Mouse (Mus musculus): ENCODE measurements around the gene Prkacb. TPM values are rescaled to one million over a fixed set of nuclear protein-coding genes. Genes with fewer than 3 reads are reported as not detected.
"Not testable (repeated sequence)": the region's sequence is repeated elsewhere in the genome, so short reads cannot be mapped to it uniquely, and the experiment has no call there.

The Prkacb gene
- polyA plus RNA-seq, 1 experiment from 2014 or later, result 67.6 TPM

DNA sequence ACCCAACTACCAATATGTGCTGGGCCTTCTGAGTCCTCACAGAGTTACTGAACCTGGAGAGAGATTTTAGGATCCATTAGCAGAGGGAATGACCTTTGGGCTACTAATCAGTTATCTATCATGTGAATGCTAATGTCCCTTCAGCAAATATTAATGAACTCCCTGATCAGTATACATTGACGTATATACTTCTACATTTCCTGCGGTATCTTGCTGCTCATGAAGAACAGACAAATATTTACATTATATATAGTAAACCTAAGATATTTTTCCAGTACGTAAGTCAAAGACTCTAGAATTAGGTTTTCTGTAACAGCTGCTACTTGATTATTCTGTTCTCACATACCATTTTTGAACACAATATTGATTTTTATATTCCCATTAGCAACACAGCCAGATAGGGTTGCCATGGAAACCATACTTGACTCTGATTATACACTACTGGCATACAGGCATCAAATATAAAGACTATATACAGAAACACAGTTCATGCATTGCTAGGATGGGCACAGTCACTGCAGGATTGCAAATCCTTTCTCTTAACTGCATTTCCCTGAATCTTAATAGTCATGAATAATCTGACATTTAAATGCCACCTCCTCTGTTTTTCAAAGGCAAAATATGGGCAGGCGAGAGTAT is 71.1 kb downstream of the Prkacb start:
- no peak for DNase-seq (ENCODE audit: low spot score)
- WGBS, result 97% methylated on average over 4 of the region's 4 CpGs
- no peaks in the 10 kb centered on the region for H3K9me3 ChIP-seq
- H3K36me3 ChIP-seq (replicated peaks), result peaks cover 78% of the 10 kb centered on the region
- H3K27ac ChIP-seq (replicated peaks), result no peak overlapping the region
- no peaks in the 10 kb centered on the region for H3K27me3 ChIP-seq (replicated peaks; ENCODE audit: low read depth, poor library complexity, severe bottlenecking)
- no peaks in the 10 kb centered on the region for H3K4me1 ChIP-seq
- H3K4me3 ChIP-seq, result no peak overlapping the region

DNA sequence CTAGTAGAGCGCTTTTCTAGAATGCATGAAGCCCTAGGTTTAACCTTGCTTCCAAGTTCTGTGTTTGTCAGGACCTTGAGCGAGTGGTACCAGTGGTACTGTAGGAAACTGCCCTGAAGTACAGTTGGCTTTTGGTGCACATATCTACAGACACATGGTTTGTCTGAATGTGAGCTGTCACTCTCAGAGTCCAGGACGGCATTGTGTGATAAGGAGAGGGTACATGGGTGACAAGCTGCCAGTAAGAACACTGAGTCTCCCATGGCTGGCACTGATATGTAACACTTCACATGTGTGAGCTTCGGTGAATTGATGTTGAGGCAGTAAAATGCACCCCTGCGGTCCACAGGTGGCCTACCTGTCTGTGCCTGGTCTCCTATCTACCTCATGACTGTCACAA is 71.6 kb downstream of the Prkacb start:
- H3K4me3 ChIP-seq, result no peak overlapping the region
- no peak overlapping the region for H3K27ac ChIP-seq (replicated peaks)
- H3K4me1 ChIP-seq, result no peaks in the 10 kb centered on the region
- no peaks in the 10 kb centered on the region for H3K9me3 ChIP-seq
- H3K36me3 ChIP-seq (replicated peaks), result peaks cover 76% of the 10 kb centered on the region
- no peaks in the 10 kb centered on the region for H3K27me3 ChIP-seq (replicated peaks; ENCODE audit: low read depth, poor library complexity, severe bottlenecking)
- WGBS, result 94% methylated on average over 5 of the region's 5 CpGs
- no peak for DNase-seq (ENCODE audit: low spot score)

DNA sequence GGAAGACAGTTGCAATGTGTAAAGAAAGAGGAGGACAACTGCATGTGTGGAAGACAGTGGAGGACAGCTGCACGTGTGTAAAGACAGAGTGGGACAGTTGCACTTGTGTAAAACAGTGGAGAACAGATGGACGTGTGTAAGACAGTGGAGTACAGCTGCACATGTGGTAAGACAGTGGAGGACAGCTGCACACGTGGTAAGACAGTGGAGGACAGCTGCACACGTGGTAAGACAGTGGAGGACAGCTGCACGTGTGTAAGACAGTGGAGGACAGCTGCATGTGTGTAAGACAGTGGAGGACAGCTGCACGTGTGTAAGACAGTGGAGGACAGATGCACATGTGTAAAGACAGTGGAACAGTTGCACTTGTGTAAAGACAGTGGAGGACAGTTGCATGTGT is 76.6 kb downstream of the Prkacb start:
- WGBS, result 90% methylated on average over 6 of the region's 6 CpGs
- H3K27me3 ChIP-seq (replicated peaks; ENCODE audit: low read depth, poor library complexity, severe bottlenecking); H3K9me3 ChIP-seq; DNase-seq (ENCODE audit: low spot score); H3K4me3 ChIP-seq; H3K27ac ChIP-seq (replicated peaks); H3K4me1 ChIP-seq: not testable (repeated sequence)
- peaks cover 77% of the 10 kb centered on the region for H3K36me3 ChIP-seq (replicated peaks)

DNA sequence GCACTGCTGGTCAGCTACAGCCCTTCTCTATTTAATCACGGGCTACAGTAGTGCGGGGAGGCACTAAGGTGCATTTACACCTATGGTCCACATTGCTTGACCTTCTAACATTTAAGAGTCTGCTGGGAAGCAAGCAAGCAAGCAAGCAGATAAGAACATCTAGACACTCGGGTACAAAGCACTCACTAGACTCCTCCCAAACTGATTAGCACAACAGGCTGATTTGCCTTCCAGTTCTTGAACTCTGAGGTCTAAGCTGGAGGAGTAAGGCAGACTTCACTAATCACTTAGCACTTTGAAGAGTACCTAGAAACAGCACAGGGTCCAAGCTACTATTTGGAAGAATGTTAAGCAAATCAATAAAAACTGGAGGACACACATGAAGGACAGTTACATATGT is 77.1 kb downstream of the Prkacb start:
- 84% methylated on average over 3 of the region's 3 CpGs for WGBS
- no peak for DNase-seq (ENCODE audit: low spot score)
- Histone ChIP-seq H3K27ac (replicated peaks) (no peak overlapping the region), H3K4me3 (no peak overlapping the region), H3K36me3 (replicated peaks) (peaks cover 77% of the 10 kb centered on the region), H3K27me3 (replicated peaks; ENCODE audit: low read depth, poor library complexity, severe bottlenecking) (no peaks in the 10 kb centered on the region), H3K9me3 (no peaks in the 10 kb centered on the region), H3K4me1 (no peaks in the 10 kb centered on the region)

DNA sequence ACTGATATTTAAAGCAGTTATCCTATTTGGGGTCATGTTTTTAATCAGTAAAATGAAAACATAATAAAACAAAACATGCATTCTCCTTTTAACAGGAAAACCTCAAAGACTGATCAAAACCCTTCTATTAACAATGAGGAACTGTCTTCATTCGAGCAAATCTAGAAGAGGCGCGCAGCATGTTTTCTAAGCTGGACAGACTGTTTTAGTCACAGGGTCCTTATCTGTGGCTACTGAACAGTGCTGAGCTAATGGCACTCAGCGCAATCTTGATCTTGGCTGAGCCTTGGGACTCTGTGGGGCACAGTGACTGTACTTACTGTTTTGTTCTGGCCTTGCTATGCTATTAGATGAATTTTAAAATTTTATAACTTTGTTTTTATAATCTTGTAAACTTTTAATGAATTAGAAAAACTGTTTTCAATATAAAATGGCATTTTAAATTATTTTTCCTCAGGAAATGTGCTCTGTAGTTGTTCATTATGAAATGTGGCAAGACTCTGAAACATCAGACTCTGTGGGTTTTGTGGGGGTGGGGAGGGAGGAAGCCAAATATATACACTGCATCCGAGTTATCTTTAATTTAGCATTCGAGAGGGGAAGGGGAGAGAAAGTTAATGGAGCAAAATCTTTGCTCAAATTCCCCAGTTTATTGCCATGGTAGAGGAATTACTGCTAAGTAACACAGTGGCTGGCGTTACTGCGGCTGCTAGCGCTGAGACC is 77.7 kb downstream of the Prkacb start:
- Histone ChIP-seq H3K4me3 (no peak overlapping the region), H3K27ac (replicated peaks) (no peak overlapping the region), H3K36me3 (replicated peaks) (peaks cover 76% of the 10 kb centered on the region), H3K9me3 (no peaks in the 10 kb centered on the region), H3K4me1 (no peaks in the 10 kb centered on the region), H3K27me3 (replicated peaks; ENCODE audit: low read depth, poor library complexity, severe bottlenecking) (no peaks in the 10 kb centered on the region)
- no peak for DNase-seq (ENCODE audit: low spot score)
- WGBS, result 90% methylated on average over 9 of the region's 9 CpGs

DNA sequence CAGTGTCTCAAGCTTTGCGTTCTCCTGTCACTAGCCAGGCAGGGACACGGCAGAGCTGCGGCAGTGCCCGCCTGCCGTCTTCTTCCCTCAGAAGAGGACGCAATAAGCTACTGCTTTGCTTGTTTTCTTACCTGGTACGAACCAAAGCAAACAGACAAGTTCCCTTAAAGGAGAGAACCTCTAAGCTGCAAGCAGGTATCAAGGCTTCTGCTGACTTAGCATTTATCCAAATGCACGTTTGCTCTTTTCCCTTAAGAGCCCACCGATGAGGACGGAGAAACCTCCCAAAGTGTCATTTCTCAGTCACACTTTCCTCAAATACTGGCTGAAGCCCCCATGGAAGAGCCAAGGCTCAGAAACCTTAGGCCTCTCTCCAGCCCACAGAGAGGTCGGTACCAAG is 81.3 kb downstream of the Prkacb start:
- Histone ChIP-seq H3K27me3 (replicated peaks; ENCODE audit: low read depth, poor library complexity, severe bottlenecking) (no peaks in the 10 kb centered on the region), H3K27ac (replicated peaks) (no peak overlapping the region), H3K4me3 (no peak overlapping the region), H3K9me3 (no peaks in the 10 kb centered on the region; the same call in 1 of the 2 replicates), H3K4me1 (no peaks in the 10 kb centered on the region), H3K36me3 (replicated peaks) (peaks cover 77% of the 10 kb centered on the region)
- DNase-seq (ENCODE audit: low spot score), result no peak
- 94% methylated on average over 11 of the region's 11 CpGs for WGBS

DNA sequence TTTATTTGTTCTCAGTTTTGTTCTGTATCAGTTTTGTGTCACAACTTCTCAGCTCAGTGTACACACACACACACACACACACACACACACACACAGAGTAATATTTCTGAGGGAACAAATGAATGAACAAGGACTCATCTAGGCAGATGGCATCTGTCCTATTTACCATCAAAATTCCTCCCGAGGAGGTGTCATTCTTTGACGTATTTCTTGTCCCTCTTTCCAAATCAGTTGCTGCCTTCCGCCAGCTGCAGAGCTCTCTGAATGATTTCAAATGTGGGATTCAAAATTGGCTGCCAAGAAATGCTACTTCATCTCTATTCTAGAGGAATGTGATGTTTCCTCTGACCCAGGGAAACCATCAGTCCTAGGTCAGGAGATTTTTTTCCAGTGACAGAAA is 89.8 kb downstream of the Prkacb start:
- no peak for DNase-seq (ENCODE audit: low spot score)
- peaks cover 32% of the 10 kb centered on the region for H3K36me3 ChIP-seq (replicated peaks)
- peaks cover 11% of the 10 kb centered on the region for H3K4me1 ChIP-seq
- no peaks in the 10 kb centered on the region for H3K27me3 ChIP-seq (replicated peaks; ENCODE audit: low read depth, poor library complexity, severe bottlenecking)
- no peak overlapping the region for H3K27ac ChIP-seq (replicated peaks)
- H3K9me3 ChIP-seq, result peaks cover 11% of the 10 kb centered on the region; the same call in 1 of the 2 replicates
- 56% methylated on average over 3 of the region's 3 CpGs for WGBS
- no peak overlapping the region for H3K4me3 ChIP-seq

DNA sequence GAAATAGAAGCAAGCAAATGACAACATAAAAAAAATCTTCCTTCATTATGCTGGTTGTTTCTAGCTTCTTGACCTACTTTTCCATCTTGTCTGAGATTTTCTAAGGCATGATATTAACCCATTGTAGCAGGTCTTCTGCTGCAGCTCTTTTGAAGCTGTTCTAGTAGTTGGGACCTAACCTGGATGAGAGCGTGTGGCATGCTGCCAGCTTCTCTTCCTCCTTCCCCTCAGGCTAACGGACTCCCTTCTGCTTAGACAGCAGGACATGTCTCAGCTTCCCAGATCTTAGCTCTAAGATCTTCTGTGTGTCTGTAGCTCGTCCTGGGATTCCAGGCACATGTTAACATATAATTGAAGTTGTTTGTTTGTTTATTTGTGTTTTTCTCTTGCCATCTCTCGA is 93.1 kb downstream of the Prkacb start:
- WGBS, result 77% methylated on average over 4 of the region's 4 CpGs
- DNase-seq (ENCODE audit: low spot score), result no peak
- Histone ChIP-seq H3K36me3 (replicated peaks) (no peaks in the 10 kb centered on the region), H3K4me3 (no peak overlapping the region), H3K27me3 (replicated peaks; ENCODE audit: low read depth, poor library complexity, severe bottlenecking) (no peaks in the 10 kb centered on the region), H3K27ac (replicated peaks) (no peak overlapping the region), H3K9me3 (no peaks in the 10 kb centered on the region), H3K4me1 (peaks cover 11% of the 10 kb centered on the region)

DNA sequence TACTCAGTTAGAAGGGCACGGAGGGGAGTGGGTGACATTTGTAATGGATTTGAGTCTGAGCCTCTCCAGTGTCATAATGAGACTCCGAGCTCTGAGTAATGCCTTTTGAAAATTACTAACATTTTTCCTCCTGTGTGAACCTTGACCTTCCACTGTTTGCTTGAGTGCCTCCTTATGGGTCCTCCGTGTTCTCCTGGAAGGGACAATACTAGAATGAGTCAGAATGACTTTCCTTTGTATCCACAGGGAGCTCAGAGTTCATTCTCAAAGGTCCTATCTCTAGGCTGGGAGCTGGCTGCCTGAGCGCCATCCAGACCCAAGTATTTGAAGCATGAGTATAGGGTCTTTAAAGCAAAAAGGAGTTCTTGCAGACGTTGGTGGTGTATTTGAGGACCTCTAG is 94.5 kb downstream of the Prkacb start:
- Histone ChIP-seq H3K4me1 (peaks cover 2% of the 10 kb centered on the region), H3K36me3 (replicated peaks) (no peaks in the 10 kb centered on the region), H3K27me3 (replicated peaks; ENCODE audit: low read depth, poor library complexity, severe bottlenecking) (no peaks in the 10 kb centered on the region), H3K27ac (replicated peaks) (no peak overlapping the region), H3K4me3 (no peak overlapping the region), H3K9me3 (no peaks in the 10 kb centered on the region)
- WGBS, result 73% methylated on average over 5 of the region's 5 CpGs
- DNase-seq (ENCODE audit: low spot score), result no peak

DNA sequence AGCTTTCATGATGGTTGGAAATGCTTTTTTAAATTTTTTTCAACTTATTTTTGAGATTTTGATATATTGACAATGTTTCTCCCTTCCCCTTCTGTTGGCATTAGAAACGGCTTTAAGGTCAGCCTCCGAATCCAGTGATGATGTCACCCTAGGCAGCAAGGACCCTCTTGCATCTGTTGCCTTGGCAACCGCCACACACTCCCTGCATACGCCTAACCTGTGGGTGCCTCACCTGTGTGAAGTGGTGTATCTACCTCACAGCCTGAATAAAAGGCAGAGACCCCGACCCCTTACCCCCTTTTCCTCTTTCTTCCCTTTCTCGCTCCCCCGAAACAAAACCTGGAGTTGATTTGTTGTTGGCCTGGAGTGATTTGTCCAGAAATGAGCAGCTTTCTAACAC is 100.5 kb downstream of the Prkacb start:
- WGBS, result 78% methylated on average over 7 of the region's 7 CpGs
- no peak overlapping the region for H3K4me3 ChIP-seq
- no peaks in the 10 kb centered on the region for H3K9me3 ChIP-seq
- H3K27me3 ChIP-seq (replicated peaks; ENCODE audit: low read depth, poor library complexity, severe bottlenecking), result no peaks in the 10 kb centered on the region
- DNase-seq (ENCODE audit: low spot score), result no peak
- H3K36me3 ChIP-seq (replicated peaks), result no peaks in the 10 kb centered on the region
- no peaks in the 10 kb centered on the region for H3K4me1 ChIP-seq
- H3K27ac ChIP-seq (replicated peaks), result no peak overlapping the region

DNA sequence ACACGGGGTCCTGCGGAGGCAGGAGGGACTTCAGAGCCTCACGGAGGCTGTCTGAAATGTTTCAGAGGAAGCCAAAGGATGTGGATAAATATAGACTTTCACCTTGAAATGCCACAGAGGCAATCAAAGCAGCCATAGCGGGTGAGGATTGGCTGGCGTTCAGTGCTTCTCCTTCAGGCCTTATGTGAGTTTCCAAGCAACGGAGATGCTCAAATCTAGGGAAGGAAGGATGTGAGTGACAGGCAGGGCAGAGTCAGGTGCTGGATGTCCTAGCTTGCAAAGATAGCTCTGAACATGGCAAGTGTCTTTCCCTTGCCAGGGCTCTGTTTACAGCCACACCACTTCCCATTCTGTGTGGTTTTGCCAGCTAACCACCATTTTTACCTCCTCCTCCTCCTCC is 101.2 kb downstream of the Prkacb start:
- no peak overlapping the region for H3K4me3 ChIP-seq

DNA sequence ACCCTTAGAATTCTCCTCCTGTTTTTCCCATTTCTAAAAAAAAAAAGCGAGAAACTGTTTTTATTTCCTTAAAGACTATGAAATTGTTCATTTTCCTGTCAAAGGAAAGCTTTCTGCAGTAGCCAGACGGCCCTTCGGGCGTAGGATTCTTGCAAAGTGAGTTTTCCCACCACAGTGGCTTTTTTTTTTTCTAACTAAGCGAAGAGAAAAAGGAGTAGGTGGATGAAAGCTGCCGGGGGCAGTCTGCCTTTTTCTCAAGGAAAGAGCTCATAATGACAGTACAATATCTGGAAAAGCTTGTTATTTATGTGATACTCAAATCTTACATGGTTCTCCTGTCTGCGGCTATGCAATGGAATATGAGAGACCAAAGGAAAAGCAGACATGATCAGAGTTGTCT is 101.7 kb downstream of the Prkacb start:
- Histone ChIP-seq H3K27me3 (replicated peaks; ENCODE audit: low read depth, poor library complexity, severe bottlenecking) (no peaks in the 10 kb centered on the region), H3K9me3 (no peaks in the 10 kb centered on the region), H3K36me3 (replicated peaks) (no peaks in the 10 kb centered on the region), H3K4me3 (no peak overlapping the region), H3K27ac (replicated peaks) (no peak overlapping the region), H3K4me1 (no peaks in the 10 kb centered on the region)
- WGBS, result 71% methylated on average over 7 of the region's 7 CpGs
- no peak for DNase-seq (ENCODE audit: low spot score)

More for the DNA sequence above, 101.2 kb downstream of the Prkacb start:
- WGBS, result 59% methylated on average over 6 of the region's 6 CpGs
- H3K36me3 ChIP-seq (replicated peaks), result no peaks in the 10 kb centered on the region
- no peaks in the 10 kb centered on the region for H3K27me3 ChIP-seq (replicated peaks; ENCODE audit: low read depth, poor library complexity, severe bottlenecking)
- no peaks in the 10 kb centered on the region for H3K9me3 ChIP-seq
- H3K4me1 ChIP-seq, result no peaks in the 10 kb centered on the region
- DNase-seq (ENCODE audit: low spot score), result no peak
- no peak overlapping the region for H3K27ac ChIP-seq (replicated peaks)

DNA sequence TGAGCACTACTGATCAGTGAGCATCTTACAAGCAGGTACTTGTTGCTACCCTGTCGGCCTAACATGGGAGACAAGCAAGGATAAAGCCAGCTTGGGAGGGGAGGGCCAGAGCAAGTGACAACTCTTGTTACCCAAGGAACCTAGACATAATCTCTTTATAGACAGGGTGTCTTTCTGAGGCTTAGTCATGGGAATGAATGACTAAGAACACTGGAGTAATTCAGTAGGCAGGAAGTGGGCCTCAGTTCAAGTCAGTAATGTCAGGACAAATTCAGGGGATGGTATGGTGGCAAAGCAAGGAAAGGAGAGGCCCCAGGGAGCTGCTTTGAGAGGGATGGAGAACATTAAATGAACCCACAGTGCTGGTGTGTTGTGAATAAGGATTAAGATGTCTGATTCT is 103.7 kb downstream of the Prkacb start:
- Histone ChIP-seq H3K9me3 (no peaks in the 10 kb centered on the region), H3K4me3 (no peak overlapping the region), H3K4me1 (no peaks in the 10 kb centered on the region), H3K27me3 (replicated peaks; ENCODE audit: low read depth, poor library complexity, severe bottlenecking) (no peaks in the 10 kb centered on the region), H3K27ac (replicated peaks) (no peak overlapping the region), H3K36me3 (replicated peaks) (no peaks in the 10 kb centered on the region)
- WGBS, result 63% methylated on average over 1 of the region's 1 CpGs
- DNase-seq (ENCODE audit: low spot score), result no peak

Data from embryonic facial prominence, embryonic 10.5 days (tissue).